ENCODE assay signal across 29 mouse cellular contexts in the genomic region with DNA sequence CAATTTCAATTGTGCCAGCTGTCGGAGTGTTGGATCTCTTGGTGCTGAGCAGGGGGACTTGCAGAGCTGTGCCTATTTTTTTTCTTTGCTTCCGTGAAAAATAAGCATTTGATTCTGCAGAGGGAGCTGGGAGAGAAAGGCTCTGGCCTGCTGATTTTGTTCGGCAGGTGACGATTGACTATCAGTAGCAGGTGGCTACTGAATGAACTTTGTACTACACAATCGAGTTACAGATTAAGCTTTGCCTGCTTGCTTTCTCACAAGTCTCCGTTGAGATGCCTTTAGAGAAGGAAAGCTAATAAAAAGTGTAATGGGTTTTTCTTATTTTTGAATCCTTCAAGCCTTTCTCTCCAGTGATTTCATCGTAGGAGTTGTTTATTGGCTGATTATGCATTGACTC. TPM values are rescaled to one million over a fixed set of nuclear protein-coding genes. Genes with fewer than 3 reads are reported as not detected.
A peak's percentile ranks its signal among the peaks of the same experiment; 100 is the strongest.
DNase-seq lines count a peak whose midpoint lies in the region; ATAC-seq and TF ChIP-seq lines count a peak whose summit lies in the region.
"Had no signal": no experiment of that assay in that cellular context is flagged by ENCODE, and none has a peak within 500 bp of the region (broad histone marks: within the 10 kb centered on the region; RNA-seq: fewer than 3 reads in every experiment).

No protein-coding gene starts in this region.

- DNase-seq in kidney, postnatal 36 days, result peak; percentile 3 to 19
- DNase-seq in kidney, adult 11 months, result no peak
- peak; percentile 28 for DNase-seq in brain, adult 2 months (ENCODE audit: low read depth, low spot score)
- DNase-seq in brain, embryonic 14.5 days (ENCODE audit: low read depth), result peak; percentile 14
- DNase-seq in right cerebral cortex, postnatal 14 days, result no peak
- DNase-seq: adrenal gland, postnatal 25 days; B cell, adult 2 months; cerebellum, adult 8-10 months; embryo, embryonic 11 days; gastrocnemius, postnatal 14 days; heart, postnatal 36 days; kidney, adult 18-20 months; lung, embryonic 14.5 days; lung, postnatal 14 days; midbrain, embryonic 14.5 days; thymus, postnatal 4 days had no signal

- no peak for TF ChIP-seq CTCF in brain, embryonic 14.5 days (IDR thresholded peaks at IDR 0.05; ENCODE audit: borderline replicate concordance, extremely low read depth, insufficient read depth, insufficient read length)
- no peak for TF ChIP-seq CTCF in intestine, postnatal 0 days (IDR thresholded peaks at IDR 0.05; ENCODE audit: low read depth)

- H3K36me3 ChIP-seq in intestine, postnatal 0 days (ENCODE audit: control insufficient read depth, insufficient read depth), result no peaks in the 10 kb centered on the region
- H3K36me3 ChIP-seq: embryonic facial prominence, embryonic 12.5 days; forebrain, embryonic 15.5 days; hindbrain, embryonic 12.5 days; limb, embryonic 10.5 days; limb, embryonic 15.5 days; liver, embryonic 15.5 days had no signal

- TF ChIP-seq POLR2A in brain, embryonic 14.5 days (IDR thresholded peaks at IDR 0.05; ENCODE audit: borderline replicate concordance, extremely low read depth, insufficient read depth, insufficient read length, poor library complexity, severe bottlenecking), result no peak

- H3K27me3 ChIP-seq in intestine, postnatal 0 days (replicated peaks; ENCODE audit: control insufficient read depth, insufficient read depth, low read length), result no peaks in the 10 kb centered on the region
- H3K27me3 ChIP-seq: embryonic facial prominence, embryonic 12.5 days; forebrain, embryonic 15.5 days; hindbrain, embryonic 12.5 days; limb, embryonic 15.5 days; liver, embryonic 15.5 days had no signal

- H3K9ac ChIP-seq in intestine, postnatal 0 days (ENCODE audit: low read depth, low read length), result no peak overlapping the region
- H3K9ac ChIP-seq: embryonic facial prominence, embryonic 12.5 days; forebrain, embryonic 15.5 days; hindbrain, embryonic 12.5 days; limb, embryonic 15.5 days; liver, embryonic 15.5 days; lung, embryonic 14.5 days had no signal

- no peaks in the 10 kb centered on the region for H3K9me3 ChIP-seq in intestine, postnatal 0 days (ENCODE audit: control insufficient read depth)
- H3K9me3 ChIP-seq: embryonic facial prominence, embryonic 12.5 days; forebrain, embryonic 15.5 days; hindbrain, embryonic 12.5 days; limb, embryonic 10.5 days; limb, embryonic 15.5 days; liver, embryonic 15.5 days had no signal

- peak; percentile 56; the same call in 1 of the 2 replicates for ATAC-seq in intestine, postnatal 0 days
- ATAC-seq: forebrain, embryonic 15.5 days; hindbrain, postnatal 0 days had no signal

- WGBS in intestine, postnatal 0 days, result 38% methylated on average over 7 of the region's 7 CpGs

- no peak overlapping the region for H3K4me2 ChIP-seq in intestine, postnatal 0 days (replicated peaks; ENCODE audit: low read depth)
- H3K4me2 ChIP-seq: embryonic facial prominence, embryonic 12.5 days; forebrain, embryonic 15.5 days; heart, embryonic 11.5 days; hindbrain, embryonic 12.5 days; limb, embryonic 15.5 days; liver, embryonic 15.5 days; lung, embryonic 14.5 days had no signal

- H3K27ac ChIP-seq in intestine, postnatal 0 days (ENCODE audit: low read depth, low read length), result no peak overlapping the region
- H3K27ac ChIP-seq: embryonic facial prominence, embryonic 12.5 days; forebrain, embryonic 15.5 days; hindbrain, embryonic 12.5 days; hindbrain, postnatal 0 days; kidney, postnatal 0 days; limb, embryonic 10.5 days; limb, embryonic 15.5 days; liver, embryonic 15.5 days had no signal

- H3K4me3 ChIP-seq in intestine, postnatal 0 days (ENCODE audit: low read depth, low read length), result no peak overlapping the region
- H3K4me3 ChIP-seq: embryonic facial prominence, embryonic 12.5 days; forebrain, embryonic 15.5 days; hindbrain, embryonic 12.5 days; limb, embryonic 10.5 days; limb, embryonic 15.5 days; liver, embryonic 15.5 days had no signal

- H3K4me1 ChIP-seq in intestine, postnatal 0 days (replicated peaks; ENCODE audit: control insufficient read depth, insufficient read depth, low read length), result no peaks in the 10 kb centered on the region
- H3K4me1 ChIP-seq: embryonic facial prominence, embryonic 12.5 days; forebrain, embryonic 15.5 days; hindbrain, embryonic 12.5 days; limb, embryonic 10.5 days; limb, embryonic 15.5 days; liver, embryonic 15.5 days had no signal

RNA-seq across cellular contexts. Expression of a gene that starts 6.8 kb away (rescaled TPM):
- polyA plus RNA-seq in brain, embryonic 14.5 days (2012; rRNA removed), result 0.09 and 0.19 TPM in 2 replicates
- not detected in 2 replicates for polyA plus RNA-seq in intestine, postnatal 0 days (2015; fragmentation: Nextera tagmentation; extraction: Ambion mirVana)
- polyA plus RNA-seq: embryonic facial prominence, embryonic 12.5 days; forebrain, embryonic 15.5 days; heart, embryonic 11.5 days; heart, embryonic 16.5 days; hindbrain, embryonic 12.5 days; kidney, postnatal 0 days; limb, embryonic 10.5 days; limb, embryonic 15.5 days; liver, embryonic 15.5 days; lung, embryonic 14.5 days; small intestine, adult 2 months; stomach, embryonic 16.5 days had no signal

Comparison
In these comparisons a context has a peak if more than half of its experiments do, and no peak if none do; other contexts are left out.
1. DNase-seq: peak in kidney, postnatal 36 days (2 of 2), brain, adult 2 months (single experiment) and brain, embryonic 14.5 days (single experiment); none in kidney, adult 11 months (single experiment) and right cerebral cortex, postnatal 14 days (single experiment).